Comparison of ENCODE assay signal across 20 mouse cellular contexts in the genomic region with DNA sequence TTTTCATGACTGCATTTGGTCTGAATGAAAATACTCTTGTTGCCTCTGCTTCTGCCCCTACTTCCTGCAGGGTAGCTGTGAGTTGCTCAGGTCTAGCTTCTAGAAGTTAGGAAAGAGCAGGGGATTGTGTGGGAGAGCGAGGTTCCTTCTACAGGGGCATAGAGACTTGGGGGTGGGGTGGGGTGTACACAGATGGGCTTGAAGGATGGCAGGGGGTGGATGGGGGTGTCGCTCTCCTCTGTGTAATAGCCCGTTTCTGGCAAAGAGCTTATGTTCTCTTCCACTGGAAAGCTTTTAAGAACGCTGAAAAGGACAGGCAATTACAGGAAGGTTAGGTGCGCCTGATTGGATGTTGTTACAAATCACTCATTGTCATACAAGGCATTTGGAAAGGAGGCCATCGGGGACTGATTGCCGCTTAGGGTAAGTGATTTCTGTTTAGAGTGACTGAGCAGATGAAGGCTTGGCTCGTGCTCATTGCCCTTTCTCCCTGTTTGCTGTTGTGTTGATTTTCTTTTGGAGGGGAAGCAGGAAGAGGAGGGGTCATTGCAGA.
"Had no signal": no experiment of that assay in that cellular context is flagged by ENCODE, and none has a peak within 500 bp of the region (broad histone marks: within the 10 kb centered on the region; RNA-seq: fewer than 3 reads in every experiment).

No protein-coding gene starts in this region.

- H3K9ac ChIP-seq: kidney, embryonic 15.5 days; limb, embryonic 12.5 days; limb, embryonic 15.5 days; liver, embryonic 14.5 days; liver, postnatal 0 days; lung, embryonic 14.5 days; midbrain, embryonic 13.5 days; neural tube, embryonic 12.5 days; neural tube, embryonic 15.5 days had no signal

- H3K27me3 ChIP-seq: kidney, embryonic 15.5 days; limb, embryonic 12.5 days; limb, embryonic 15.5 days; midbrain, embryonic 13.5 days; neural tube, embryonic 12.5 days; neural tube, embryonic 15.5 days had no signal

- H3K4me2 ChIP-seq: kidney, embryonic 15.5 days; limb, embryonic 12.5 days; limb, embryonic 15.5 days; liver, embryonic 11.5 days; lung, embryonic 14.5 days; midbrain, embryonic 13.5 days; neural tube, embryonic 12.5 days; neural tube, embryonic 15.5 days had no signal

- H3K27ac ChIP-seq: kidney, embryonic 15.5 days; left cerebral cortex, adult 2 months; limb, embryonic 12.5 days; limb, embryonic 15.5 days; liver, embryonic 14.5 days; macrophage; midbrain, embryonic 13.5 days; neural tube, embryonic 12.5 days; neural tube, embryonic 15.5 days had no signal

- H3K9me3 ChIP-seq: kidney, embryonic 15.5 days; limb, embryonic 12.5 days; limb, embryonic 15.5 days; midbrain, embryonic 13.5 days; neural tube, embryonic 12.5 days; neural tube, embryonic 15.5 days had no signal

- ATAC-seq: liver, postnatal 0 days; lung, postnatal 0 days; midbrain, embryonic 13.5 days had no signal

- H3K4me1 ChIP-seq: kidney, embryonic 15.5 days; limb, embryonic 12.5 days; limb, embryonic 15.5 days; midbrain, embryonic 13.5 days; neural tube, embryonic 12.5 days; neural tube, embryonic 15.5 days had no signal

- DNase-seq: kidney, adult 8-10 months; kidney, postnatal 10 days; kidney, postnatal 36 days; layer of hippocampus, postnatal 36 days; left cerebral cortex, postnatal 4 days; liver, postnatal 0 days; lung, embryonic 14.5 days; thymus, adult 18-20 months; thymus, postnatal 36 days had no signal

- H3K4me3 ChIP-seq: kidney, embryonic 15.5 days; left cerebral cortex, adult 2 months; limb, embryonic 12.5 days; limb, embryonic 15.5 days; midbrain, embryonic 13.5 days; neural tube, embryonic 12.5 days; neural tube, embryonic 15.5 days had no signal

- H3K36me3 ChIP-seq: kidney, embryonic 15.5 days; limb, embryonic 12.5 days; limb, embryonic 15.5 days; midbrain, embryonic 13.5 days; neural tube, embryonic 12.5 days; neural tube, embryonic 15.5 days had no signal
